Mouse (Mus musculus) spleen, adult 2 months (tissue): ENCODE results near the gene Zkscan2.

Source experiments
- CTCF ChIP-seq: fragments of 200-500 bp; IDR thresholded peaks from 2 replicates; pipeline ENCODE4 v1.5.1; 2011; ENCODE audit warnings: mild to moderate bottlenecking, inconsistent platforms; ENCODE audit not compliant: insufficient read depth, insufficient read length, insufficient replicate concordance; ENCODE audit errors: extremely low read depth
- POLR2A ChIP-seq: fragments of 200-500 bp; IDR thresholded peaks from 2 replicates; pipeline ENCODE4 v1.6.1; 2011; ENCODE audit warnings: low read depth, low read length, inconsistent platforms

DNA sequence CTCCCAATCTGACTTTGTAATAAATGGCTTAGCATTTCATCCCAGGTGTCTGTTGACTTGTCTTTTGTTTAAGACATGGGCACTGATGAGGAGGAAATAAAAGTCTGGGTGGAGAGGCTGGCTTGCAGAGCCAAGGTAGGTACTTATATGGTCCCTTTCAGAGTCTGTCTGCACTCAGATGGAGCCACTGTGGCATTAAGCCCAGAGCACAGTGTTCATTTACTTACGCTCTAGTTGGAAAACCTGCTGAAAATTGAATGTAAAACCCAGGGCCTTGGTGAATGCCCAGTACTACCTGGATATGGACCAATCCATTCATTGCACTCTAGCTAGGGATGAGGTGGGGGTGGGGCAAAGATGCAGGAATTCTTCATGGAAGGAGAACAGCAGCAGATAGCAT is 32.3 kb downstream of the Zkscan2 start:
- no peak for TF ChIP-seq CTCF
- no peak for TF ChIP-seq POLR2A
